Mouse (Mus musculus): Measurements from ENCODE around the gene Grap.

- TF ChIP-seq CTCF (IDR thresholded peaks at IDR 0.05; ENCODE audit: control insufficient read depth, insufficient read depth, low read length), result peak; percentile 65
- TF ChIP-seq POLR2A (IDR thresholded peaks at IDR 0.05; ENCODE audit: borderline replicate concordance, control insufficient read depth, low read depth, low read length), result no peak
These were observed 13.1 kb downstream of the Grap start for GRCm38 (mm10) chr11:61665991-61666799.

Measured in bone marrow, adult 2 months (tissue).